8 mouse cellular contexts compared by ENCODE assay signal in genomic region chr1:189687654-189688387, GRCm38 (mm10). TPM values are rescaled to one million over a fixed set of nuclear protein-coding genes. Genes with fewer than 3 reads are reported as not detected.
DNase-seq lines count a peak whose midpoint lies in the region; ATAC-seq lines count a peak whose summit lies in the region.

TSS of gene Cenpf (minus strand) at chr1:189688086.

- ATAC-seq in hindbrain, embryonic 15.5 days (ENCODE audit: low FRiP score, low read depth), result peak; percentile 100

- H3K4me2 ChIP-seq in hindbrain, embryonic 15.5 days, result peak within 1 kb of the TSS; percentile 87

- peak within 1 kb of the TSS; percentile 58 for H3K4me3 ChIP-seq in hindbrain, embryonic 15.5 days

- peak; percentile 98 for DNase-seq in T-cell, adult 2 months (ENCODE audit: low spot score)
- DNase-seq in cerebellum, postnatal 36 days, result peak; percentile 94 to 96
- DNase-seq in frontal cortex, postnatal 36 days (ENCODE audit: low spot score in 2 of 2), result peak; percentile 97
- DNase-seq in left cerebral cortex, adult 11 months (ENCODE audit: low spot score), result peak; percentile 94
- peak; percentile 97 to 98 for DNase-seq in lung, postnatal 4 days
- DNase-seq in retina, postnatal 7 days (ENCODE audit: low read depth, low spot score), result peak; percentile 99
- DNase-seq in urinary bladder, adult 2 months (ENCODE audit: low spot score), result peak; percentile 92

- peak within 1 kb of the TSS; percentile 35 for H3K9ac ChIP-seq in hindbrain, embryonic 15.5 days

- peaks cover 10% of the 10 kb centered on the region for H3K4me1 ChIP-seq in hindbrain, embryonic 15.5 days (replicated peaks)

- no peaks in the 10 kb centered on the region for H3K9me3 ChIP-seq in hindbrain, embryonic 15.5 days

- H3K36me3 ChIP-seq in hindbrain, embryonic 15.5 days, result no peaks in the 10 kb centered on the region

- WGBS in hindbrain, embryonic 15.5 days, result under 1% methylated on average over 43 of the region's 55 CpGs

- H3K27ac ChIP-seq in hindbrain, embryonic 15.5 days (replicated peaks), result no peak within 1 kb of the TSS

- H3K27me3 ChIP-seq in hindbrain, embryonic 15.5 days, result no peaks in the 10 kb centered on the region

RNA-seq across cellular contexts. Expression of gene Cenpf, which starts in this region (rescaled TPM):
- 21.0 and 25.3 TPM in 2 replicates for polyA plus RNA-seq in hindbrain, embryonic 15.5 days (2015; fragmentation: Nextera tagmentation; extraction: Ambion mirVana)
- polyA plus RNA-seq in urinary bladder, adult 2 months (2012; rRNA removed), result 0.40 and 0.65 TPM in 2 replicates

Comparison
In these comparisons a context has a peak if more than half of its experiments do, and no peak if none do; other contexts are left out.
1. RNA of gene Cenpf (polyA plus RNA-seq): 21.0 to 25.3 TPM in hindbrain, embryonic 15.5 days; 0.40 to 0.65 TPM in urinary bladder, adult 2 months; every median in the first group is over 10 times any median in the second.
2. Peak in DNase-seq in urinary bladder, adult 2 months; RNA of the gene not detected or under 1 TPM.
3. Peak in every context shown above with its lines, with median percentiles within 50 percentile points of each other: DNase-seq.